Mouse (Mus musculus) lung, adult 2 months (tissue): ENCODE results near the gene Neurog1. TPM values are rescaled to one million over a fixed set of nuclear protein-coding genes. Genes with fewer than 3 reads are reported as not detected.

Experiments
- DNase-seq: peaks from one replicate; pipeline ENCODE4 v3.0.0; 2022
- H3K4me1 ChIP-seq: fragments of 200-500 bp; 2 replicates; pipeline ENCODE4 v1.6.1; 2011; ENCODE audit warnings: low read length; ENCODE audit not compliant: control insufficient read depth, insufficient read depth
- H3K4me3 ChIP-seq: fragments of 200-500 bp; replicated peaks from 2 replicates; pipeline ENCODE3; 2011; ENCODE audit warnings: low read depth, mild to moderate bottlenecking, control low read depth, low read length; ENCODE audit errors: extremely low read depth
- CTCF ChIP-seq: fragments of 200-500 bp; IDR thresholded peaks from 2 replicates; pipeline ENCODE4 v1.5.1; 2011; ENCODE audit warnings: mild to moderate bottlenecking, low read length, control low read depth; ENCODE audit not compliant: insufficient read depth
- POLR2A ChIP-seq: fragments of 200-500 bp; IDR thresholded peaks from 2 replicates; pipeline ENCODE4 v1.6.1; 2011; ENCODE audit warnings: low read depth, mild to moderate bottlenecking, control low read depth, low read length, borderline replicate concordance; ENCODE audit errors: extremely low read depth
- WGBS: fragments of 180-500 bp; shearing (Covaris S2); methylation state at CpG from one replicate; pipeline ENCODE4 v1.1.7; 2018; 5-methylcytosine and 5-hydroxymethylcytosine counted together
- polyA plus RNA-seq: library from polyadenylated mRNA; depleted of rRNA; stranded (reverse); fragments of >200 nt; gene quantifications from 2 replicates; pipeline ENCODE4 v1.2.3, GENCODE M21; 2012

Gene Neurog1
- polyA plus RNA-seq, 1 experiment: not detected

GRCm38 (mm10) chr13:56249593-56250341 lies 2.2 kb downstream of the Neurog1 start:
- Histone ChIP-seq H3K4me1 (no peaks in the 10 kb centered on the region), H3K4me3 (no peak overlapping the region)
- DNase-seq: no peak
- TF ChIP-seq POLR2A: no peak
- TF ChIP-seq CTCF: no peak
- 3% methylated on average over 13 of the region's 13 CpGs for WGBS

DNA sequence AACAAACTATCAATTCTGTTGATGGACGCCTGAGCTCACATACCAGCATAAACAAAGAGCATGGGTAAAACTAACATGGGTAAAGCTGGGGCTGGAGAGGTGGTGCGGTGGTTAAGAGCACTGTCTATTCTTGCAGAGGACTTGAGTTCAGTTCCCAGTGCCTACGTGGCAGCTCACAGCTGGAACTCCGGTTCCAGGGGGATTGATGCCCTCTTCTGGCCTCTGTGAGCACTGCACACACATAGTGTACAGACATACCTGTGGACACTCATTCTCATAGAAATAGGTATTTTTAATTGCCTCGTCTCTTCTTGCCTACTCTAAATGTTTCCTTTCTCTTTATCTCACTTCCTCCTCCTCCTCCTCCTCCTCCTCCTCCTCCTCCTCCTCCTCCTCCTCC lies 8.9 kb downstream of the Neurog1 start:
- DNase-seq: no peak
- Histone ChIP-seq H3K4me3 (no peak overlapping the region), H3K4me1 (no peaks in the 10 kb centered on the region)
- TF ChIP-seq CTCF (no peak), POLR2A (no peak)
- WGBS: 77% methylated on average over 5 of the region's 5 CpGs

GRCm38 (mm10) chr13:56240012-56240770 lies 11.8 kb downstream of the Neurog1 start:
- no peak for TF ChIP-seq CTCF
- no peak for TF ChIP-seq POLR2A
- 47% methylated on average over 16 of the region's 16 CpGs for WGBS
- no peaks in the 10 kb centered on the region for H3K4me1 ChIP-seq
- H3K4me3 ChIP-seq: no peak overlapping the region
- DNase-seq: no peak

- no peak for TF ChIP-seq POLR2A
- no peak for TF ChIP-seq CTCF
- WGBS: 75% methylated on average over 10 of the region's 10 CpGs
- Histone ChIP-seq H3K4me1 (no peaks in the 10 kb centered on the region), H3K4me3 (no peak overlapping the region)
- no peak for DNase-seq
Measured at GRCm38 (mm10) chr13:56237905-56238304, 14.1 kb downstream of the Neurog1 start.

GRCm38 (mm10) chr13:56236194-56236593 lies 15.8 kb downstream of the Neurog1 start:
- Histone ChIP-seq H3K4me3 (no peak overlapping the region), H3K4me1 (no peaks in the 10 kb centered on the region)
- TF ChIP-seq POLR2A (no peak), CTCF (no peak)
- WGBS: 34% methylated on average over 7 of the region's 7 CpGs
- no peak for DNase-seq

- no peaks in the 10 kb centered on the region for H3K4me1 ChIP-seq
- 18% methylated on average over 7 of the region's 7 CpGs for WGBS
- DNase-seq: no peak
- H3K4me3 ChIP-seq: no peak overlapping the region
- no peak for TF ChIP-seq CTCF
- TF ChIP-seq POLR2A: no peak
Measured at GRCm38 (mm10) chr13:56228790-56229189, 23.2 kb downstream of the Neurog1 start.

DNA sequence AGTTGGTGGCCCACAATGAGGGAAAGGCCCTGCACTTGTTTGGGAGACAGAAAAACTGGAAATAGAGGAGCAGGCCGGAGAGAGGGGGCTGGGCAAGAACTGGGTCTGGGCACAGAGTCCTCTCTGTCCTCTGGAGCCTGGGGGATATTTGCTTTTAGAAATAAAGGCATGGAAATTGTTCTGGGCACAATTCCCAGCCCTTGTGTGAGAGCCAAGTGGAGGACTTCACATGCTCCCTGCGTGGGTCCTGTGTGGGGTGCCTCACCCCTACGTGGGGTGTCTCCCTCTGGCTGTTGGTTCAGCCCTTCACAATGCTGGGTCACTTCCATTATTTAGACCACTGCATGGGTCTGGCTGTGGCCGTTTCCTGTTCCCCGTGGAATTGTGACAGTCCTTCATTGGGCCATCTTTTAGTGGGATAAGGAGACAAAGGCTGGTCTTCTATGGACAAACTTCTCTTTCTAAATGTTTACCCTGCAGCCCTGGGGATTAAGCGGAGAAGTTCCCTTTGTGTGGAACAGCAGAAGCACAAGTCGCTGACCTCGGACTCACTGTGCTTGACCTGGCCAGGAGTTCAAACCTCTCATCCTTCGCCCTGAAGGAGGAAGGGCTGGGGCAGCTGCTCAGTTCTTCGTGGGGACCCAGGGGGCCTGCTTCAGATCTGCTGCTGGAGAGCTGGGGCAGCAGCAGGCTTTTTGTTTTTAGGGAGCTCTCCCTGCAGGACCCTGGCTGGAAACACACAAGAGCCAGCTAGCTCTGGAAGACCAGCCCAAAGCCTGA lies 25.6 kb downstream of the Neurog1 start:
- no peaks in the 10 kb centered on the region for H3K4me1 ChIP-seq
- TF ChIP-seq CTCF (no peak), POLR2A (no peak)
- DNase-seq: no peak
- H3K4me3 ChIP-seq: no peak overlapping the region
- 23% methylated on average over 10 of the region's 10 CpGs for WGBS

- H3K4me1 ChIP-seq: no peaks in the 10 kb centered on the region
- 19% methylated on average over 21 of the region's 21 CpGs for whole genome bisulfite sequencing
- TF ChIP-seq POLR2A (no peak), CTCF (no peak)
- no peak for DNase-seq
- no peak overlapping the region for H3K4me3 ChIP-seq
Measured at GRCm38 (mm10) chr13:56223625-56224024, 28.3 kb downstream of the Neurog1 start.

DNA sequence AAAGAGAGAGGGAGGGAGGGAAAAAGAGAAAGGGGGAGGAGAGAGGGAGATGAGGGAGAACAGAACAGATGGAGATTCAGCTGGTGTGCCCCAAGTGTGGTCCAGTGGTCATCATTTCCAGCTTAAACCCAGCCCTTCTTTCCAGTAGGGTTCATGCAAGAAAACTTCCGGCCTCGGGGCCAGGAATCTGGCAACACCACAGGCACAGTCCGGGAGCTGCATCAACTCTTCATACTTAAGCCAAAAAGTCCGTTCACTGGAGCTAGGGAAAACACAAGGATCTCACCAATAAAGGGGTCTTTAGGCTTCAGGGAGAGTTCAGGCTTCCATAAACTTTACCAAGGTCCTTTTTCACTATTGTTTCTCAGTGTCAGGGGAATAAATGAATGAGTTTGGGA lies 29.1 kb downstream of the Neurog1 start:
- Histone ChIP-seq H3K4me1 (no peaks in the 10 kb centered on the region), H3K4me3 (no peak overlapping the region)
- WGBS: 11% methylated on average over 4 of the region's 4 CpGs
- TF ChIP-seq CTCF: no peak
- TF ChIP-seq POLR2A: no peak
- no peak for DNase-seq
